Mouse (Mus musculus): ENCODE measurements around the gene Nr2e3. TPM values are rescaled to one million over a fixed set of nuclear protein-coding genes. Genes with fewer than 3 reads are reported as not detected.
"Not testable (repeated sequence)": the region's sequence is repeated elsewhere in the genome, so short reads cannot be mapped to it uniquely, and the experiment has no call there.

Gene Nr2e3
- polyA plus RNA-seq, 1 experiment from 2014 or later = 0.14 TPM

- Histone ChIP-seq H3K4me1 (replicated peaks) (peaks cover 31% of the 10 kb centered on the region), H3K4me3 (no peak overlapping the region), H3K36me3 (no peaks in the 10 kb centered on the region), H3K27ac (replicated peaks) (no peak overlapping the region), H3K9me3 (no peaks in the 10 kb centered on the region), H3K27me3 (no peaks in the 10 kb centered on the region), H3K4me2 (no peak overlapping the region), H3K9ac (no peak overlapping the region)
- no peak for ATAC-seq (ENCODE audit: low read depth)
- 54% methylated on average over 14 of the region's 14 CpGs for WGBS
Observed at GRCm38 (mm10) chr9:59961201-59961955, 919 bp upstream of the Nr2e3 start.

GRCm38 (mm10) chr9:59959276-59959675 is 1.2 kb downstream of the Nr2e3 start:
- H3K9me3 ChIP-seq = no peaks in the 10 kb centered on the region
- no peaks in the 10 kb centered on the region for H3K36me3 ChIP-seq
- H3K9ac ChIP-seq = no peak overlapping the region
- H3K27me3 ChIP-seq = no peaks in the 10 kb centered on the region
- 4% methylated on average over 8 of the region's 8 CpGs for WGBS
- H3K4me3 ChIP-seq = no peak overlapping the region
- ATAC-seq (ENCODE audit: low read depth) = peak; percentile 51; the same call in 1 of the 2 replicates
- no peak overlapping the region for H3K27ac ChIP-seq (replicated peaks)
- no peak overlapping the region for H3K4me2 ChIP-seq
- peaks cover 20% of the 10 kb centered on the region for H3K4me1 ChIP-seq (replicated peaks)

- H3K4me1 ChIP-seq (replicated peaks) = peaks cover 19% of the 10 kb centered on the region
- H3K4me3 ChIP-seq; H3K36me3 ChIP-seq; H3K9ac ChIP-seq; H3K27me3 ChIP-seq; H3K27ac ChIP-seq (replicated peaks); H3K9me3 ChIP-seq; ATAC-seq (ENCODE audit: low read depth); H3K4me2 ChIP-seq: not testable (repeated sequence)
- WGBS = 37% methylated on average over 1 of the region's 1 CpGs
Observed at GRCm38 (mm10) chr9:59958115-59958514, 2.3 kb downstream of the Nr2e3 start.

- Histone ChIP-seq H3K4me3 (no peak overlapping the region), H3K4me1 (replicated peaks) (peaks cover 12% of the 10 kb centered on the region), H3K27ac (replicated peaks) (no peak overlapping the region), H3K9ac (no peak overlapping the region; the same call in 1 of the 2 replicates), H3K36me3 (no peaks in the 10 kb centered on the region), H3K27me3 (no peaks in the 10 kb centered on the region), H3K9me3 (no peaks in the 10 kb centered on the region), H3K4me2 (no peak overlapping the region)
- WGBS = 43% methylated on average over 6 of the region's 6 CpGs
- ATAC-seq (ENCODE audit: low read depth) = no peak
Observed at GRCm38 (mm10) chr9:59956496-59956895, 4.0 kb downstream of the Nr2e3 start.

GRCm38 (mm10) chr9:59955692-59956091 is 4.8 kb downstream of the Nr2e3 start:
- no peak overlapping the region for H3K4me3 ChIP-seq
- H3K4me1 ChIP-seq (replicated peaks) = peaks cover 5% of the 10 kb centered on the region; the same call in 1 of the 2 replicates
- no peak overlapping the region for H3K27ac ChIP-seq (replicated peaks)
- H3K4me2 ChIP-seq = no peak overlapping the region
- no peaks in the 10 kb centered on the region for H3K9me3 ChIP-seq
- no peak overlapping the region for H3K9ac ChIP-seq
- no peaks in the 10 kb centered on the region for H3K36me3 ChIP-seq
- no peaks in the 10 kb centered on the region for H3K27me3 ChIP-seq
- no peak for ATAC-seq (ENCODE audit: low read depth)
- WGBS = 72% methylated on average over 6 of the region's 6 CpGs

- H3K9me3 ChIP-seq = no peaks in the 10 kb centered on the region
- H3K36me3 ChIP-seq = no peaks in the 10 kb centered on the region
- ATAC-seq (ENCODE audit: low read depth) = no peak
- WGBS = 50% methylated on average over 3 of the region's 3 CpGs
- H3K4me3 ChIP-seq = no peak overlapping the region
- H3K27me3 ChIP-seq = no peaks in the 10 kb centered on the region
- H3K27ac ChIP-seq (replicated peaks) = no peak overlapping the region
- peaks cover 5% of the 10 kb centered on the region; the same call in 1 of the 2 replicates for H3K4me1 ChIP-seq (replicated peaks)
- no peak overlapping the region for H3K4me2 ChIP-seq
- H3K9ac ChIP-seq = no peak overlapping the region
Observed at GRCm38 (mm10) chr9:59955199-59955598, 5.3 kb downstream of the Nr2e3 start.

GRCm38 (mm10) chr9:59953556-59953955 is 6.9 kb downstream of the Nr2e3 start:
- no peak overlapping the region for H3K27ac ChIP-seq (replicated peaks)
- 0 out of 2 replicates have a peak, but pooled peaks cover 5% of the 10 kb centered on the region for H3K4me1 ChIP-seq (replicated peaks)
- no peak overlapping the region for H3K9ac ChIP-seq
- H3K27me3 ChIP-seq = no peaks in the 10 kb centered on the region
- no peak for ATAC-seq (ENCODE audit: low read depth)
- WGBS = 89% methylated on average over 7 of the region's 7 CpGs
- no peaks in the 10 kb centered on the region for H3K36me3 ChIP-seq
- no peak overlapping the region for H3K4me3 ChIP-seq
- no peaks in the 10 kb centered on the region for H3K9me3 ChIP-seq
- H3K4me2 ChIP-seq = no peak overlapping the region

- Histone ChIP-seq H3K9ac (no peak overlapping the region), H3K9me3 (no peaks in the 10 kb centered on the region), H3K27me3 (no peaks in the 10 kb centered on the region), H3K4me1 (replicated peaks) (0 out of 2 replicates have a peak, but pooled peaks cover 5% of the 10 kb centered on the region), H3K27ac (replicated peaks) (no peak overlapping the region), H3K36me3 (no peaks in the 10 kb centered on the region), H3K4me2 (no peak overlapping the region), H3K4me3 (no peak overlapping the region)
- no peak for ATAC-seq (ENCODE audit: low read depth)
- 71% methylated on average over 8 of the region's 8 CpGs for WGBS
Observed at GRCm38 (mm10) chr9:59952515-59953070, 7.9 kb downstream of the Nr2e3 start.

- no peak for ATAC-seq (ENCODE audit: low read depth)
- Histone ChIP-seq H3K4me2 (no peak overlapping the region), H3K4me1 (replicated peaks) (0 out of 2 replicates have a peak, but pooled peaks cover 5% of the 10 kb centered on the region), H3K9ac (no peak overlapping the region), H3K9me3 (no peaks in the 10 kb centered on the region), H3K27ac (replicated peaks) (no peak overlapping the region), H3K36me3 (no peaks in the 10 kb centered on the region), H3K4me3 (no peak overlapping the region), H3K27me3 (no peaks in the 10 kb centered on the region)
- WGBS = 84% methylated on average over 4 of the region's 4 CpGs
Observed at GRCm38 (mm10) chr9:59951943-59952342, 8.5 kb downstream of the Nr2e3 start.

- Histone ChIP-seq H3K4me3 (no peak overlapping the region), H3K4me2 (no peak overlapping the region), H3K9me3 (no peaks in the 10 kb centered on the region), H3K36me3 (no peaks in the 10 kb centered on the region), H3K27ac (replicated peaks) (no peak overlapping the region), H3K4me1 (replicated peaks) (0 out of 2 replicates have a peak, but pooled peaks cover 5% of the 10 kb centered on the region), H3K27me3 (no peaks in the 10 kb centered on the region), H3K9ac (no peak overlapping the region)
- 90% methylated on average over 9 of the region's 9 CpGs for WGBS
- ATAC-seq (ENCODE audit: low read depth) = no peak
Observed at GRCm38 (mm10) chr9:59951001-59951750, 9.3 kb downstream of the Nr2e3 start.

GRCm38 (mm10) chr9:59949981-59950380 is 10.5 kb downstream of the Nr2e3 start:
- Histone ChIP-seq H3K4me2 (no peak overlapping the region), H3K4me3 (no peak overlapping the region), H3K9me3 (no peaks in the 10 kb centered on the region), H3K27ac (replicated peaks) (no peak overlapping the region), H3K27me3 (no peaks in the 10 kb centered on the region), H3K9ac (no peak overlapping the region), H3K36me3 (no peaks in the 10 kb centered on the region), H3K4me1 (replicated peaks) (no peaks in the 10 kb centered on the region)
- ATAC-seq (ENCODE audit: low read depth) = no peak
- WGBS = 84% methylated on average over 5 of the region's 5 CpGs

- Histone ChIP-seq H3K27ac (replicated peaks) (no peak overlapping the region), H3K9ac (no peak overlapping the region), H3K27me3 (no peaks in the 10 kb centered on the region), H3K4me1 (replicated peaks) (no peaks in the 10 kb centered on the region), H3K4me2 (no peak overlapping the region), H3K4me3 (no peak overlapping the region), H3K36me3 (no peaks in the 10 kb centered on the region), H3K9me3 (no peaks in the 10 kb centered on the region)
- 88% methylated on average over 6 of the region's 6 CpGs for WGBS
- no peak for ATAC-seq (ENCODE audit: low read depth)
Observed at GRCm38 (mm10) chr9:59949511-59949910, 10.9 kb downstream of the Nr2e3 start.

All from neural tube, embryonic 13.5 days (tissue).